Mouse (Mus musculus): ENCODE results near the gene Ubald1.

- TF ChIP-seq POLR2A (IDR thresholded peaks at IDR 0.05; ENCODE audit: control insufficient read depth, low read depth, low read length) (no peak; the same call in 1 of the 2 replicates), CTCF (IDR thresholded peaks at IDR 0.05; ENCODE audit: control insufficient read depth, insufficient read depth, insufficient replicate concordance, low read depth, low read length) (no peak)
These were observed 911 bp downstream of the Ubald1 start for GRCm38 (mm10) chr16:4879101-4879707.
